Mouse (Mus musculus): Measurements from ENCODE around the gene Rufy1.

DNA sequence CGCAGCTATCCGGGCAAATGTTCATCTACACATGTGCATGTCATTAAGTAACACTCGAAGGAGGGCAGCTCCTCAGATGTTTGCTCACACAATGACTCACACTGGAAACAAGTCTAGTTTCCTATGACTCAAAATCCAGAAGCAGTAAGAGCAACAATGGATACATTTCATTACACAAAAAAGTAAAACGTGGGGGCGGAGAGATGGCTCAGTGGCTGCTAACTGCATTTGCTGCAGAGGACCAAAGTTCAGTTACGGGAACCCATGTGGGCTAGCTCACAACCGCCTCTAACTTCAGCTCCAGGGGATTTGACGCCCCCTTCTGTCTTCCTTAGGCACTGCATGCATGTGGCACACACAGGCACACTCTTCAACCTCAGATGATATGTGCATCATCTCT lies 8.9 kb upstream of the Rufy1 start:
- TF ChIP-seq CTCF (IDR thresholded peaks at IDR 0.05; ENCODE audit: borderline replicate concordance, insufficient read depth, low read depth, low read length) (no peak), POLR2A (IDR thresholded peaks at IDR 0.05; ENCODE audit: borderline replicate concordance, insufficient read depth, low read length) (no peak)
